Mouse (Mus musculus): ENCODE measurements around the gene Fbxo28.

Gene Fbxo28

DNA sequence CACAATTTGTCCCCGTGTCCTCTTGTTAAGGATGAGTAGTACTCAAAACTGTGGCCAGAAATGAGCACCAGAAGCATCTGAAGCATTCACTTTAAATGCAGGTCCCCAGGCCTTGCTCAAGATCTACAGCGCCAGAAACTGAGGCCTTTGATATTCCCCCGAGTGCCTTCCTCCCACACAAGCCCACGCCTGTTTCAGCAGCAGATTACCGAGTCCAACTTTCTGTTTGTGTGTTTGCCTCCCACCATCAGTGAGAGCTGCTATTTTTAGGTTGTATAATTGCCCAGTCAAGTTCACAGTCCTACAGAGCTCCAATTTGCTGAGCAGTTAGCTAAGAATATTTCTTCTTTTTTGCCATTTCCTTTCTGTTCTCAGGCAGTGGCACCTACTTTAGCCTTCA lies 5.1 kb upstream of the Fbxo28 start:
- no peak for ATAC-seq (ENCODE audit: insufficient number of reproducible peaks, low FRiP score, low TSS enrichment)

DNA sequence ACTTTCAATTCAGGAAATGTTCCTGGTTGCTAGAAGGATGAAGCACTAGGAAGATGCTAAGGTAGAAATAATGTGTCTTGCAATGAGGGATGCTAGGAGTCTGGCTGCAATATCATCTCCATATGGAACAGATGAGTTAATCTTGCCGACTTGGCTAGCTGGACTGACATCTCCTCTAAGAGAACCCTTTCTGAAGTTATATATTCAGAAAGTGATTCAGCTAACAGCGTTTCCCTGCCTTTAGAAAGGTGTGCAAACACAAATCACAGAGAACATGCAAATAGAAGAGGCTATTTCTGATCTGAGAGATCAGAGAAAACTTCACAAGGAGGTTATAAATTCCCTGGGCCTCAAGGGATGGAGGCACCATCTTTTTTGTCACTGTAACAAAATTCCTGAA lies 4.4 kb upstream of the Fbxo28 start:
- no peak for ATAC-seq (ENCODE audit: insufficient number of reproducible peaks, low FRiP score, low TSS enrichment)

DNA sequence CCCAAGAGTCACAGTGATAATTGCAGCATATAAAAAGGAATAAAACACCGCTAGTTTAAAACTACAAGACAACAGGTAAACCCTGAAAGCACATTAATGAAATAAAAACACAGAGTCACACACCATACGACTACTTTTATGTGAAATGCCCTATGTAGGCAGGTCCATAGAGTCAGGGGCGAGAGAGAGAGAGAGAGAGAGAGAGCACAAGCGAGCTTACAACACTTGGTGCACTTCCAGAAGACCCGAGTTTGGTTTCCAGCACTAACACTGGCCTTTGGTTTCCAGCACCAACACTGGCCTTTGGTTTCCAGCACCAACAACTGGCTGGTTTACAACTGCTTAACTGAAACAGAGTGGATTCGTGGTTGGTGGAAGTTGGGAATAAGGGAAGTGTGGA lies 564 bp upstream of the Fbxo28 start:
- no peak for ATAC-seq (ENCODE audit: insufficient number of reproducible peaks, low FRiP score, low TSS enrichment)

DNA sequence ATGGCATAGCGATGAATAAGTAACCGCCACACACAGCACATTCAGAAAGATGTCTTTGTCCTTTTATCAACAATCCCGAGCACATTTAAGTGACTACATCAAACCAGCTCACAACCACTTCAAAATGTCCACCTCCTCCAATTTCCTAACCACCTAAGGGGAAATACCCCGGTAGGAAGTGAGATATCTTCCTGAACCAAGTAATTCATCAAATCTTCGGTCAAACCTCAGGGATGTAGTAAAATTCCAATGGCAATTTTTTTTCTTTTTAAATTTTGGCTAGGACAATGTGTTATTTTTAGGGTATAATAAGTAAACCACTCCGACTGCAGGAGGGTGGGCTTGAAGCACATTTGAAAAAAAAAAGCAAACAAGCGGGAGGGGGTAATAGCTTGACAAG lies 1.1 kb downstream of the Fbxo28 start:
- ATAC-seq (ENCODE audit: insufficient number of reproducible peaks, low FRiP score, low TSS enrichment), result no peak

DNA sequence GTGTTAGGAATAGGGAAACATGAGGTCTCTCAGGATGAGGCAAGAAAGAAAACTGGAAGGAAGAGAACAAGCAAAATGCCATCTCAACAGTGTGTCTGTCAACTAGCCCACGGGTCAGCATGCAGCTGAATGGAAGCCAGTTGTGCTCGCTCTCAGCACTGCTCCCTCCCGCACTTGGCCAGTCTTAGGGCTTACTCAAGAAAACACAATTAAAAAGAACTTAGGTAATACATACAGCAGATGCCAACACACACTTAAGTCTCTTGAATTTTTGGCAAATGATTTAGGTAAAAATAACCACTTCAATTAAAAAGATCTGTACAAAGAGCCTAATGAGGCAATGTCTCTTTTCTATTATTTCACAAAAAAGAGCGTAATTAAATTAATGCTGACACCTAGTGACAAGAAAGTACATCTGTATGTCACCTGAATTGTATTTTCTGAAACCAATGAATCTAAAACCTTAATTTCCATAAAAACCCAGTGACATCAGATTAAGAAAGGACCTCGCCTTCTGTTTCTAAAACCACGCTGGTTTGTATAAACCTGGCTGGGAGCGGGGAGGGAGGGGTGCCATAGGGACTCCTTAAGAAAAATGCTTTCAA lies 2.4 kb downstream of the Fbxo28 start:
- no peak for ATAC-seq (ENCODE audit: insufficient number of reproducible peaks, low FRiP score, low TSS enrichment)

DNA sequence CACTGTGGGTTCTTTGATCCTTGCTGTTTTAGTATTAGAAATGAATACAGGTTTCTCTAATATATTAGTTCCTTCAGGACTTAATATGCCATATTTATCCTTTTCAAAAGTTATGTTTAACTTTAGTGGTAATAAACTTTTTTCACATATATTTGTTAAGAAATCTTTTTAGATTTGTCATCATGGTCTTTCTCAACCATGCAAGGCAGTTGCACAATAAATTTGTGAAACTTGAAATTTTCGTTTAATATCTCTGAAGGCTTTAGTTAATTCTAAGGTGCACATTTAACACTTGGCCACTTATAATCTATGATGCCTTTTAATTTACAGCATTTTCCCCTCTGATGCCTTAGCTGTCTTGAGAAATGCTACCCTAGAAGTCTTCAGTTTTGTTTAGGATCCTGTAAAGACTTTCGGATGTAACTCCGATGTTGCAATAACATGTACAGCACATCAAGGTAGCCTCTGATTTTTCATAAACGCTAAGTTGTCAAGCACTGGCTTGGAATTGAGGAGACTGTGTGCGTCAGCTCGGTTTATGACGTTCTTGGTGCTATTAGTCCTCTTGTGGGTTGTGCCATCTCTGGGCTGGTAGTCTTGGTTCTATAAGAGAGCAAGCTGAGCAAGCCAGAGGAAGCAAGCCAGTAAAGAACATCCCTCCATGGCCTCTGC lies 7.5 kb downstream of the Fbxo28 start:
- ATAC-seq (ENCODE audit: insufficient number of reproducible peaks, low FRiP score, low TSS enrichment), result no peak

DNA sequence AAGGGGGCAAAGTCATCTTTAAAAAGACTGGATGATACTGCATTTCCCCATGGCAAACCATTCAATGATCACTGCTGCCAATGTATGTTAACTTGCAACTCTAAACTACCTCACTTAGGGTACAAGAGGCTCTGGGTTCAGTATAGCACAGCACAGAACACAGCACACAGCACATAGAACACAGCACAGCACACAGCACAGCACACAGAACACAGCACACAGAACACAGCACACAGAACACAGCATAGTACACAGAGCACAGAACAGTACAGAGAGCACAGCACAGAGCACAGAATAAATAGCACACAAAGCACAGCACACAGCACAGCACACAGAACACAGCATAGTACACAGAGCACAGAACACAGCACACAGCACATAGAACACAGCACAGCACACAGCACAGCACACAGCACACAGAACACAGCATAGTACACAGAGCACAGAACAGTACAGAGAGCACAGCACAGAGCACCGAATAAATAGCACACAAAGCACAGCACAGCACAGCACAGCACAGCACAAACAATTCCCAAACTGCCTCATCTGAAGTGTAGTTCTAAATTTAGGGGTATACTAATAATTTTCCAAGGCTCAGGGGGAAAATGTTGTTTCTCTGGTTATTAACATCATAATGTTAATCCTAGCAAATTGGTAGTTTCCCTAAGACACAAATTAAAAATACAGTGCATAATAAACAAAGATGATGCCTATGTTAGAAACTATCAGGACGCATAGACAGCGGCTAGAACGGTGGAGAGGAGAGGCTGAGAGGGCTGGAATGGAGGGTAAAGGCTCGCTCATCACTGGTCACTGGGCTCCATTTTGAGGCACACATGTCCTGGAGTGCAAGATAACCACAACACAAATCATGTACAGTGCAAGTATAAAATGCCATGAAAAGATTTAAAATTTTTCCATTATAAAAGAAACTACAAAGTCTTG lies 9.1 kb downstream of the Fbxo28 start:
- no peak for ATAC-seq (ENCODE audit: insufficient number of reproducible peaks, low FRiP score, low TSS enrichment)

DNA sequence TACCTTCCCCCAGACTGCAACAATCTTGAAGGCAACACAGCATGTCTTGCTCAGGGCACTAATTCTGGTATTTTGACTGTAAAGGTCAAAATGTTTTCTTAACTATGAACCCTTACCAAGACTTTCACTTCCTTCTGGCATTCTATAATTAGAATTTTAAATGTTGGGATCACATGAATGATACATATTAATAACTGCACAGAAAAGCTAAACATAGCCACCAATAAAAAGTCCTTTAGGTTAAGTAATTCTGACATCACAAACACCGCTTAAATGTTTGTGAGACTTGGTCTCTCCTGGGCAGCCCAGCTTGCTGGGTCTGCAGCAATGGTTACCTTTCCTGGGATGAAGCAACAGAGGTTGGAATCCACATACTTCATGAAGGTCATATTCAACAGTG lies 15.5 kb downstream of the Fbxo28 start:
- ATAC-seq (ENCODE audit: insufficient number of reproducible peaks, low FRiP score, low TSS enrichment), result no peak

DNA sequence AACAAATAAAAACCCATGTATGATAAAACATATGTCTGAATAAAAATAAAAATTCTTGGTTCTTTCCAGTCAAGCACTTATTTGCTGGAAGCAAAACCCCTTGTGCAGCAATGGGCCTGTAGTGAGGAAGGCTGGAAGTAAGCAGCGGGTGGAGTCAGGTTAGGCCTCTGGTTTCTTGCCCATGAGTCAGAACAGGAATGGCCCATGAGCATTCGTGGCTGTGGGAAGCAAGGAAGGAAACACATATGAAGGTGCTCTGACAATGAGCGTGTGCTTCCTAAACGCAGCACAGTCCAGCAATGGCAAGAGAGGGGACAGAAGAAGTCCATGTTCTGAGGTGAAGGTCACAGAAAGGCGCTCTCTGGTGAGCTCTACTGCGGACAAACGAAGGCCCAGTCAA lies 16.9 kb downstream of the Fbxo28 start:
- no peak for ATAC-seq (ENCODE audit: insufficient number of reproducible peaks, low FRiP score, low TSS enrichment)

DNA sequence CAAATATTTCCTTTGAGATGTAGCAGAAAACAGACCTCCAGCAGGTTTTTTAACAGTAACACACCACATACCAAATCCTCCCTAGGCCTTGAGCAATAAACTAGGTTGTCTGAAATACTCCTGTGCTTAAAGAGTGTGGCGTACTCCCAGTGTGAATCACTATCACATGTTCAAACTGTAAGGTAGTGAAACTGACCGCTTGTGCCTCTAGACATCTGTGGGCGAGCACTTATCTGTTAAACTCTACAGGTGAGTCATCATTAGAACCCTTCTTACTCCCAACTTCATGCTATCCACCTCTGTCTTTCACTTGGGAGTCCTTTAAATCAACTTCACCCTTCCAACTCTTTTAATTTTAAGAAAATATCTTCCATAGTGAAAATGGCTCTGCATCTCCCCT lies 18.3 kb downstream of the Fbxo28 start:
- ATAC-seq (ENCODE audit: insufficient number of reproducible peaks, low FRiP score, low TSS enrichment), result no peak

DNA sequence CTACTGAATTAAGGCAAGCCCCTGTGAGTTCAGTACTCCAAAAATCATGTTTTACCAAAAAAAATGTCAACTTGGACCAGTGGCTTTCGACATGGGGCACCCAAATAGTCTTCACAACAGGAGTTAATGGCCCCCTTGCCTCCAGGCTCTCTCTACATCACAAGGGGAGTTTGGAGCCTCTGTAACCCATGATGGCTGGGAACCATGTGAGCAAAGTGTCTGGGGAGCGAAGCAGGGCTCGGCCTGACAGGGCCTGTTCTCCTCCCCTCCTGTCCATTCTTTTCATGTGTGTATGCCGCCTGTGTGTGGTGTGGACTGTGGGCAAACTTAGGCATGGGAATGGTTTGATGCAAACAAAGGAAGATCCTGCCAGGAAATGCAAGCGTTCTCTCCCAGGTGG lies 27.2 kb downstream of the Fbxo28 start:
- ATAC-seq (ENCODE audit: insufficient number of reproducible peaks, low FRiP score, low TSS enrichment), result no peak

DNA sequence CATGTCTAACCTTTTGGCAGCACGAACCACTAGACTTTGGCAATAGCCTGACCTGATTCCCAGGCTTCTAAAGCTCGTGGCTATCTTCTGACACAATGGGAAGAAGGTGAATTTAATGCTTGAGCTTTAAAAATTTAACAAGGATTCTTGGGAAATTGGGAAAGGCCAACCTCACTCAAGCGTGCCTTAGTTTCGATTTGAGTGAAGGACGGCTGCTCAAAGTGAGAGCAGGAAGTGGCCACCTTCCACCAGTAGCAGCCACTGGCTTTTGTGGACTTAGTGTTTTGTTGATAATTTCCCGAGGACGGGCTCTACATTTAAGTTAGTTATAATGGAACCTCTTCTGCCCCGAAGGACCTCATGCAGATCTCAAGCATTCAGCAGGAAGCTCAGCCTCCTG lies 28.2 kb downstream of the Fbxo28 start:
- no peak for ATAC-seq (ENCODE audit: insufficient number of reproducible peaks, low FRiP score, low TSS enrichment)

DNA sequence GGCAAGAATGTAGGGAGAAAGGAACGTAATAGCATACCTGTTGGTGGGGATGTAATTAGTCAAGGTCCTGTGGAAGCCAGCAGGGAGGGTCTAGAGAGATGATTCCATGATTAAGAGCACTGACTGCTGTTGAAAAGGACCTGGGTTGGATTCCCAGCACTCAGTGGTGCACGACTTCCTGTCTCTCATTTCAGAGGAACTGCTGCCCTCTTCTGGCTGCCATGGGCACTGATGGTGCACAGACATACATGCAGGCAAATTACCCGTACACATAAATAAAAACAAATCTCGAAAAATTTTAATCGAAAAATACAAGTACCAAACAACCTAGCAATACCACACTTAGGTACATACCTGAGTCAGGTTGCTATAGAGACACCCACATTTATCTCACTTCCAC lies 30.1 kb downstream of the Fbxo28 start:
- ATAC-seq (ENCODE audit: insufficient number of reproducible peaks, low FRiP score, low TSS enrichment), result no peak

DNA sequence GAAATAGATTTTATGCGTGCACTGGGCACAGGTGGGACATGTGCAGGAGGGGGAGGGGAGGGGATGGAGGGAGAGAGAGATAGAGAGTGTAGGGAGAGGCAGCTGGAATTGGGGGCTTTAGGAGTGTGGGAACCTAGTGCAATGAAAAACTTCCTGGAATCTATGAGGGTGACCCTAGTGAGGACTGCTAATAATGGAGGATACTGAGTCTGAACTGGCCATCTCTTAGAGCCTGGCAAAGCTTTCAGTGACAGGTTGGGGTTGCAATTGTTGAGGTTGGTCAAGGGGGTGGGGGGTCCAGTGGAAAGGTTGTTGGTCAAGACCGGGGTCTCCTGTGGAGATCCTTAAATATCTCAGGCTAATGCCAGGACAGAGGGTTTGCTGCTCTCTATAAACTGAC lies 31.1 kb downstream of the Fbxo28 start:
- ATAC-seq (ENCODE audit: insufficient number of reproducible peaks, low FRiP score, low TSS enrichment), result no peak

DNA sequence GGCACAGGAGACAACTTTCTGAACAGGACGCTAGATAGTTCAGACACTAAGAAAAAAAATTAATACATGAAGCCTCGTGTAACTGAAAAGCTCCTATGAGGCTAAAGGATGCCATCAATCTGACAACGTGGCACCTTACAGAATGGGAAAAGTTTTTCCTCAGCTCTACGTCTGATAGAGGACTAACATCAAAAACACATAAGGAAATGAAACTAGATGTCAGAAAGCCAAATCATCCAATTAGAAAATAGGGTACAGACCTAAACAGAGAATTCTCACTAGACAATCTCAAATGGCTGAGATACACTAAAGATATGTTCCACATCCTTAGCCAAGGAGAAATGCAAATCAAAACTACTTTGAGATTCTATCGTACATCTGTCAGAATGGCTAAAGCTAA lies 32.0 kb downstream of the Fbxo28 start:
- ATAC-seq (ENCODE audit: insufficient number of reproducible peaks, low FRiP score, low TSS enrichment), result no peak

DNA sequence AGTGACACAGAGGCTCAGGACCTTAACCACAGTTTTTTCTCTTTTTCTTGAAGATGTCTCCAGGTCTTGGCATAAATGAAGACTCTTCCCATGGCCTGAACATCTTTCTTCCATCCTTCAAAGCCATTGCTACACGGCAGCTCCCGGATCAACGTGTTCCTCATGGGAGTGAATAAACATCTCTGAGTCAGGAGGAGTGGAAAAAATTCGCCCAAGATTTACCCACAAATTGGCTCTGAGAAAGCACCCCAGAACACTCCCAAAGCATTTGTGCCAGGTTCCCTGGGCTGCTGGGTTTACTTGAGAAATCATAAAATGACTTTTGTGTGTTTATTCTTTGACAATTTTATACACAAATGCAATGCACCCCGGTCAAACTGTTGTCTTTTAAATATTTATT lies 38.5 kb downstream of the Fbxo28 start:
- no peak for ATAC-seq (ENCODE audit: insufficient number of reproducible peaks, low FRiP score, low TSS enrichment)

DNA sequence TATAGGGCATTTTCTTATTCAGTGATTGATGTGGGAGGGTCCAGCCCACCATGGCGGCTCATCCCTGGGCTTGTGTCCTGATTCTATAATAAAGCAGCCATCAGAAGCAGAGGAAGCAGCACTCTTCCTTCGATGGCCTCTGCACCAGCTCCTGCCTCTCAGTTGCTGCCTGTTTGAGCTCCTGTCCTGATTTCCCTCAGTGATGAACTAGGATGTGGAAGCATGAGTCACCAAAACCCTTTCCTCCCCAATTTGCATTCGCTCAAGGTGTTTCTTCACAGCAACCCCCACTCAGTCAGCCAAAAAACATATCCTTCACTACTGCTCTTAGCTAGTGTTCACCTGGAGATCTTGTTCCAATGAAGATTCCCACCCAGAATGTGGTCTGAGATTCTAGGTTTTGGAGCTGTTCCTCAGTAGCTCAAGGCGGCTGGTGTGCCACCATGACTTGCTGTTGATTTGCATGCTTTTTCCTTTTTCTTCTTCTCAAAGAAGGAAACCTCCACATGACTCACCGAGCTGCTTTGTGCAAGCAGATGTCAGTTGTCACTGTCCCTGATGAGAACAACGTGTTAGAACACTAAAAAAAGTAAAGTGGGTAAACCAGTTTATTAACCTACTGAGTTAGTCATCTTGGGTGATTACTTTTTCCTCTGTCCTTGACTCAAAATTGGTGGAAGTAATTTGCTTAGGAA lies 39.1 kb downstream of the Fbxo28 start:
- ATAC-seq (ENCODE audit: insufficient number of reproducible peaks, low FRiP score, low TSS enrichment), result no peak

DNA sequence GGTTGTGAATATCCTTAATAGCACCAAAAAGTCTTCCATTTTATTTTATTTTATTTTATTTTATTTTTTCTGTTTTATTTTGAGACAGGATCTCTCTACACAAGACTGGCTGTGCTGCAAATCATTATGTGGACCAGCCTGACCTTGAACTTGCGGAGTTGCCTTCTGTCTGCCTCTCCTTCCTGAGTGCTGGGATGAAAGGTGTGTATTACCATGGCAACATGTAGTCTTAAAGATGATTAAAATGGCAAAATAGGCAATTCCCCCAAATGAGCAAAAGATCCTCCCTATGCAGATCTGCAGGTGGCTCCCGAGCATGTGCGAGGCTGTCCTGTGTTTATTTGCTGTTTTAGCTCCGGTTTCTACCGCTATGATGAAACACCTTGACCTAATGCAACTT lies 43.6 kb downstream of the Fbxo28 start:
- no peak for ATAC-seq (ENCODE audit: insufficient number of reproducible peaks, low FRiP score, low TSS enrichment)

DNA sequence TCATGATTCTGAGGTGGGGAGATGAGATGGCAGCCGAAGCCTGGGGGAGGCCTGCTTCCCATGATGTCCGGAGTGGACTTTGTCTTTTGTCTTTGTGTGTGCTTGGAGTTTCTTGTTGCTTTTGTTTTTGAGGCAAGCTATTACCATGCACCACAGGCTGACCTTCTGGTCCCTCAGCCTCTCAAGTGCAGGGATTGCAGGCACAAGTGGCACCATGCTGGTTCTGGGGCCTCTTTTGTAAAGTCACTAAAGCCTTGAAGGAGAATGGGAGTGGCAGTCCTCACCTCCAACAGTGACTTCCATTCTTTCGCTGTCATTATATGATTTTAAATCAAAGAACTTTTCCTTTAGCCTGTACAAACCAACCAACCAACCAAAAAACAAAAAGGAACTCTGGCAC lies 44.2 kb downstream of the Fbxo28 start:
- no peak for ATAC-seq (ENCODE audit: insufficient number of reproducible peaks, low FRiP score, low TSS enrichment)

DNA sequence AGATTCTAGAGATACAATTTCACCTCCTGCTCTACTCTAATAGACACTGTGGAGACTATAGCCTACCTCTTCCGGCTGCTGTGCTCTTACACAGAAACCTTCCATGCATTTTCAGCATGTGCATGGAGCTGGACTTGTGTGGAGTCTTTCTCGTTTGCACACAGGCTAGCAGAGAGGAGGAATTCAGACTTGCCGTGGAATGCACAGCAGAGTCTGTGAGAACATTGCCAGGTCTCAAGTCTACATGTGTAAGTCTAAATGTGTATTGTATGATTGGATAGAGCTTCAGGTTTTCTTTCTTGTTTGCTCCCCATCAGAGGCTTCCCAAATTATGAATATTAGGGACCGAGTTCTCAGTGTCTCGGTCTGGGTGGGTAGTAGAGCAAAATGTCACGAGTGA lies 44.6 kb downstream of the Fbxo28 start:
- no peak for ATAC-seq (ENCODE audit: insufficient number of reproducible peaks, low FRiP score, low TSS enrichment)

DNA sequence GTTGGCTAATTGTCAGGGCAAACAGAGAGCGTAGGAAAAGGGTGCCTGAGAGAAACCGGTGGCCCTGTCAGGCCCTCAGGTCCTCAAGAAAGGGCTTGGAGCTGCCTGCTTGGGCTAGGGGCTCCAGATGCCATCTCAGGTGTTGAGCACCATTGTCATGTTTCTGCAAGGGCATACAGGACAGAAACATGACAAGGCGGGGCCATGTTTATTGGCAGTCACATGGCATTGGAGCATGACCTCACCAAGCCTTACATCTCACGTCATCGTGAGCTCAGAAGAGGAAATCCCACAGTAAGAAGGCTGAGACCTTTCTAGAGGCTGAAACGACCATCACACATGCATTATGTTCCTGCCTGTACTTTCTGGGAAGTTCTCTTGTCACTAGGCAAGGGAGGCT lies 45.3 kb downstream of the Fbxo28 start:
- no peak for ATAC-seq (ENCODE audit: insufficient number of reproducible peaks, low FRiP score, low TSS enrichment)
